Mouse (Mus musculus): ENCODE results near the gene Ddx60.

DNA sequence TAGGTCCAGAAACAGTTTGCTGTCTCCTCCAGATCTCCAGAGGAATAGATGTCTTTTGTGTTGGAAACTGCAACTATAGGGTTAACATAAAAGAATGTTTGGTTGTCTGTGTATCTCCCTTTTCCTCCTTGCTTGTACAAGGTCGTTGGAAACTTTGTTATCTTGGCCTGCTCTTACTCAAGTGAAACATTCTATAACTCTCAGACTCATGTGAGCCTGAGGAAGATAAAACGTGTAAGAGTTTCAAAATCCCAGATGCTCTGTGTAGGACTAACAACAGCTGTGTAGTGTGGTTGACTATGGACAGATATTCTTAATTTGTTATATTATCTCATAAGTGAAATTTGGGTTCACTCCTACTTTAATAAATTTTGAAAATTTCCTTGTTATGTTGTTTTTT, 5.4 kb downstream of the Ddx60 start:
- TF ChIP-seq POLR2A (IDR thresholded peaks at IDR 0.05; ENCODE audit: control insufficient read depth, low read depth, low read length) (no peak), CTCF (IDR thresholded peaks at IDR 0.05; ENCODE audit: control insufficient read depth, insufficient read depth, insufficient replicate concordance, low read depth, low read length) (no peak)
